In the genomic region with DNA sequence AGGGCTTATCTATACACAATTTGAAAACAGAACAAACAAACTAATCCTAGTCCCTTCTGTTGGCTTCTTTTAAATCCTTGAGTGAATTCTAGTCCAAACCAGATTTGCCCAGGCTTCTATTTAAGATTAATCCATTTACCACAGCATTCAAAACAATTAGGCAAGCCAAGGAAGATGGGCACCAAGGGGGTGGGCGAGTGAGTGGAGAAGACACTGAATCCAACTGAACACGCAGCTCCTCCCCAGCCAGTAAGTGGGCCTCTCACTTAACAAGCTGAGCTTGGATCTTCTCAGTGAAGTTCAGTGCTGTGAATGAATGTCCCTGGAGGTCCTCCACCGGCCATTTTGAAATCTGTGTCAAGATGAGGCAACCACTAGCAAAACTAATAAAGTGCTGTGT, we compare ENCODE assay signal across 20 mouse cellular contexts.
DNase-seq lines count a peak whose midpoint lies in the region; ATAC-seq and TF ChIP-seq lines count a peak whose summit lies in the region.
"Had no signal": no experiment of that assay in that cellular context is flagged by ENCODE, and none has a peak within 500 bp of the region (broad histone marks: within the 10 kb centered on the region; RNA-seq: fewer than 3 reads in every experiment).

No protein-coding gene starts in this region.

- no peaks in the 10 kb centered on the region for H3K9me3 ChIP-seq in midbrain, embryonic 11.5 days (ENCODE audit: control insufficient read depth, low read length)
- no peaks in the 10 kb centered on the region for H3K9me3 ChIP-seq in midbrain, postnatal 0 days (ENCODE audit: low read length)
- H3K9me3 ChIP-seq in midbrain, embryonic 13.5 days, result no peaks in the 10 kb centered on the region
- H3K9me3 ChIP-seq in stomach, embryonic 15.5 days, result no peaks in the 10 kb centered on the region
- H3K9me3 ChIP-seq: embryonic facial prominence, embryonic 13.5 days; forebrain, embryonic 12.5 days; heart, embryonic 13.5 days; hindbrain, embryonic 12.5 days had no signal

- 0 out of 2 replicates have a peak, but pooled peaks cover 7% of the 10 kb centered on the region for H3K4me1 ChIP-seq in midbrain, embryonic 11.5 days (ENCODE audit: control insufficient read depth, insufficient read depth, low read length)
- no peaks in the 10 kb centered on the region for H3K4me1 ChIP-seq in midbrain, postnatal 0 days (ENCODE audit: insufficient read depth, low read length)
- H3K4me1 ChIP-seq in midbrain, embryonic 13.5 days (replicated peaks), result peaks cover 2% of the 10 kb centered on the region; the same call in 1 of the 2 replicates
- H3K4me1 ChIP-seq in stomach, embryonic 15.5 days, result peaks cover 8% of the 10 kb centered on the region
- H3K4me1 ChIP-seq: hindbrain, embryonic 12.5 days had no signal

- ATAC-seq in midbrain, embryonic 11.5 days (ENCODE audit: low FRiP score), result peak; percentile 66
- no peak for ATAC-seq in midbrain, postnatal 0 days (ENCODE audit: low FRiP score)
- 0 out of 2 replicates have a peak, but pooled peaks have one; percentile 53 for ATAC-seq in midbrain, embryonic 13.5 days
- no peak for ATAC-seq in stomach, embryonic 15.5 days (ENCODE audit: insufficient read depth, low FRiP score, low read depth)
- ATAC-seq: forebrain, embryonic 16.5 days; hindbrain, embryonic 16.5 days had no signal

- H3K36me3 ChIP-seq in midbrain, embryonic 11.5 days (ENCODE audit: control insufficient read depth, insufficient read depth, low read length), result no peaks in the 10 kb centered on the region
- no peaks in the 10 kb centered on the region for H3K36me3 ChIP-seq in midbrain, postnatal 0 days (ENCODE audit: insufficient read depth, low read length)
- H3K36me3 ChIP-seq in midbrain, embryonic 13.5 days, result no peaks in the 10 kb centered on the region
- H3K36me3 ChIP-seq in stomach, embryonic 15.5 days, result no peaks in the 10 kb centered on the region
- H3K36me3 ChIP-seq: embryonic facial prominence, embryonic 13.5 days; forebrain, embryonic 12.5 days; heart, embryonic 13.5 days; hindbrain, embryonic 12.5 days had no signal

- no peak for DNase-seq in midbrain, embryonic 11.5 days (ENCODE audit: low spot score, missing footprints)
- DNase-seq in midbrain, postnatal 0 days (ENCODE audit: low spot score), result no peak
- no peak for DNase-seq in adrenal gland, postnatal 10 days
- no peak for DNase-seq in cerebellum, adult 18-20 months
- DNase-seq: adrenal gland, adult 2 months; adrenal gland, postnatal 36 days; cerebellum, adult 11 months; cerebellum, adult 9-10 months; cerebellum, postnatal 25 days; gastrocnemius, adult 2 months; gastrocnemius, postnatal 25 days; heart, postnatal 4 days had no signal

- 35% methylated on average over 3 of the region's 3 CpGs for whole genome bisulfite sequencing in midbrain, embryonic 11.5 days
- WGBS in midbrain, postnatal 0 days, result 41% methylated on average over 3 of the region's 3 CpGs
- 48% methylated on average over 3 of the region's 3 CpGs for WGBS in midbrain, embryonic 13.5 days
- 66% methylated on average over 3 of the region's 3 CpGs for WGBS in stomach, embryonic 15.5 days

- no peaks in the 10 kb centered on the region for H3K27me3 ChIP-seq in midbrain, embryonic 11.5 days (ENCODE audit: control insufficient read depth, insufficient read depth, low read length)
- peaks cover 5% of the 10 kb centered on the region; the same call in 1 of the 2 replicates for H3K27me3 ChIP-seq in midbrain, postnatal 0 days (ENCODE audit: insufficient read depth, low read length)
- no peaks in the 10 kb centered on the region for H3K27me3 ChIP-seq in midbrain, embryonic 13.5 days
- no peaks in the 10 kb centered on the region for H3K27me3 ChIP-seq in stomach, embryonic 15.5 days (replicated peaks)
- H3K27me3 ChIP-seq: embryonic facial prominence, embryonic 13.5 days; forebrain, embryonic 12.5 days; hindbrain, embryonic 12.5 days had no signal

- TF ChIP-seq CTCF in midbrain, postnatal 0 days (IDR thresholded peaks at IDR 0.05), result no peak

- H3K4me3 ChIP-seq in midbrain, embryonic 11.5 days (ENCODE audit: low read depth, low read length), result no peak overlapping the region
- H3K4me3 ChIP-seq in midbrain, postnatal 0 days (ENCODE audit: low read depth, low read length), result no peak overlapping the region
- no peak overlapping the region for H3K4me3 ChIP-seq in midbrain, embryonic 13.5 days (replicated peaks)
- H3K4me3 ChIP-seq in stomach, embryonic 15.5 days (replicated peaks), result no peak overlapping the region
- H3K4me3 ChIP-seq: embryonic facial prominence, embryonic 13.5 days; forebrain, embryonic 12.5 days; gastrocnemius, adult 2 months; heart, embryonic 13.5 days; hindbrain, embryonic 12.5 days had no signal

- no peak overlapping the region; the same call in 1 of the 2 replicates for H3K27ac ChIP-seq in midbrain, embryonic 11.5 days (ENCODE audit: low read depth, low read length)
- H3K27ac ChIP-seq in midbrain, postnatal 0 days (ENCODE audit: low read depth, low read length), result no peak overlapping the region
- no peak overlapping the region for H3K27ac ChIP-seq in midbrain, embryonic 13.5 days
- peak overlapping the region; percentile 38; the same call in 1 of the 2 replicates for H3K27ac ChIP-seq in stomach, embryonic 15.5 days
- H3K27ac ChIP-seq: embryonic facial prominence, embryonic 13.5 days; forebrain, embryonic 12.5 days; gastrocnemius, adult 2 months; heart, embryonic 13.5 days; hindbrain, embryonic 12.5 days had no signal

- no peak overlapping the region for H3K4me2 ChIP-seq in midbrain, embryonic 11.5 days
- no peak overlapping the region for H3K4me2 ChIP-seq in midbrain, postnatal 0 days (ENCODE audit: low read depth, low read length, poor library complexity, severe bottlenecking)
- H3K4me2 ChIP-seq in midbrain, embryonic 13.5 days (replicated peaks), result no peak overlapping the region
- no peak overlapping the region for H3K4me2 ChIP-seq in stomach, embryonic 15.5 days
- H3K4me2 ChIP-seq: embryonic facial prominence, embryonic 13.5 days; forebrain, embryonic 12.5 days; heart, embryonic 13.5 days; hindbrain, embryonic 12.5 days had no signal

- no peak overlapping the region for H3K9ac ChIP-seq in midbrain, embryonic 11.5 days (ENCODE audit: low read length)
- no peak overlapping the region for H3K9ac ChIP-seq in midbrain, postnatal 0 days (replicated peaks; ENCODE audit: low read length, poor library complexity, severe bottlenecking)
- H3K9ac ChIP-seq in midbrain, embryonic 13.5 days (replicated peaks), result no peak overlapping the region
- no peak overlapping the region for H3K9ac ChIP-seq in stomach, embryonic 15.5 days
- H3K9ac ChIP-seq: embryonic facial prominence, embryonic 13.5 days; forebrain, embryonic 12.5 days; heart, embryonic 13.5 days; hindbrain, embryonic 12.5 days had no signal

Comparison
In these comparisons a context has a peak if more than half of its experiments do, and no peak if none do; other contexts are left out.
1. ATAC-seq: peak in midbrain, embryonic 11.5 days (single experiment) and midbrain, embryonic 13.5 days (single experiment); none in midbrain, postnatal 0 days (single experiment) and stomach, embryonic 15.5 days (single experiment).